Mouse (Mus musculus): ENCODE results near the gene Bcl2l12.

GRCm38 (mm10) chr7:44983085-44983484 is 15.4 kb downstream of the Bcl2l12 start:
- TF ChIP-seq CTCF (IDR thresholded peaks at IDR 0.05; ENCODE audit: control insufficient read depth, insufficient read depth, insufficient replicate concordance, low read depth, low read length) (peak; percentile 95), POLR2A (IDR thresholded peaks at IDR 0.05; ENCODE audit: control insufficient read depth, low read depth, low read length) (no peak)
